Mouse (Mus musculus) forebrain, embryonic 15.5 days (tissue): ENCODE measurements around the gene Kcnq1. TPM values are rescaled to one million over a fixed set of nuclear protein-coding genes. Genes with fewer than 3 reads are reported as not detected.
A peak's percentile ranks its signal among the peaks of the same experiment; 100 is the strongest.

Experiments used
- ATAC-seq: fragments of 200-750 bp; cut with Nextera tagmentation; replicated peaks from 2 replicates; pipeline ENCODE4 v1.8.0; 2017; ENCODE audit warnings: mild to moderate bottlenecking, moderate TSS enrichment, moderate library complexity
- H3K27ac ChIP-seq: fragments of 300-500 bp; sonication (generic); replicated peaks from 2 replicates; pipeline ENCODE4 v1.5.1; 2015; ENCODE audit warnings: mild to moderate bottlenecking, inconsistent platforms
- H3K27me3 ChIP-seq: fragments of 300-500 bp; sonication (generic); 2 replicates; pipeline ENCODE4 v1.6.1; 2015; ENCODE audit warnings: inconsistent platforms
- H3K36me3 ChIP-seq: fragments of 300-500 bp; sonication (generic); 2 replicates; pipeline ENCODE4 v1.6.1; 2015; ENCODE audit warnings: mild to moderate bottlenecking, inconsistent platforms
- H3K4me1 ChIP-seq: fragments of 300-500 bp; sonication (generic); 2 replicates; pipeline ENCODE4 v1.6.1; 2015; ENCODE audit warnings: inconsistent platforms
- H3K4me2 ChIP-seq: fragments of 300-500 bp; sonication (generic); replicated peaks from 2 replicates; pipeline ENCODE4 v1.6.1; 2015; ENCODE audit warnings: mild to moderate bottlenecking, inconsistent platforms
- H3K4me3 ChIP-seq: fragments of 300-500 bp; sonication (generic); 2 replicates; pipeline ENCODE4 v1.5.1; 2015; ENCODE audit warnings: mild to moderate bottlenecking, inconsistent platforms
- H3K9ac ChIP-seq: fragments of 300-500 bp; sonication (generic); replicated peaks from 2 replicates; pipeline ENCODE4 v1.6.1; 2015; ENCODE audit warnings: mild to moderate bottlenecking, inconsistent platforms
- H3K9me3 ChIP-seq: fragments of 300-500 bp; sonication (generic); 2 replicates; pipeline ENCODE4 v1.6.1; 2016; ENCODE audit warnings: inconsistent platforms
- WGBS: fragments of 180-500 bp; shearing (Covaris S2); methylation state at CpG from one replicate; pipeline ENCODE4 v1.1.7; 2015; ENCODE audit warnings: mixed read lengths; 5-methylcytosine and 5-hydroxymethylcytosine counted together
- polyA plus RNA-seq: library from polyadenylated mRNA; unstranded; fragments of >200 nt; fragmentation: Nextera tagmentation; extraction: Ambion mirVana; gene quantifications from 2 replicates; pipeline ENCODE4 v1.2.1, GENCODE M21; 2015

Kcnq1 gene
- polyA plus RNA-seq, 1 experiment from 2014 or later: 0.81 TPM

DNA sequence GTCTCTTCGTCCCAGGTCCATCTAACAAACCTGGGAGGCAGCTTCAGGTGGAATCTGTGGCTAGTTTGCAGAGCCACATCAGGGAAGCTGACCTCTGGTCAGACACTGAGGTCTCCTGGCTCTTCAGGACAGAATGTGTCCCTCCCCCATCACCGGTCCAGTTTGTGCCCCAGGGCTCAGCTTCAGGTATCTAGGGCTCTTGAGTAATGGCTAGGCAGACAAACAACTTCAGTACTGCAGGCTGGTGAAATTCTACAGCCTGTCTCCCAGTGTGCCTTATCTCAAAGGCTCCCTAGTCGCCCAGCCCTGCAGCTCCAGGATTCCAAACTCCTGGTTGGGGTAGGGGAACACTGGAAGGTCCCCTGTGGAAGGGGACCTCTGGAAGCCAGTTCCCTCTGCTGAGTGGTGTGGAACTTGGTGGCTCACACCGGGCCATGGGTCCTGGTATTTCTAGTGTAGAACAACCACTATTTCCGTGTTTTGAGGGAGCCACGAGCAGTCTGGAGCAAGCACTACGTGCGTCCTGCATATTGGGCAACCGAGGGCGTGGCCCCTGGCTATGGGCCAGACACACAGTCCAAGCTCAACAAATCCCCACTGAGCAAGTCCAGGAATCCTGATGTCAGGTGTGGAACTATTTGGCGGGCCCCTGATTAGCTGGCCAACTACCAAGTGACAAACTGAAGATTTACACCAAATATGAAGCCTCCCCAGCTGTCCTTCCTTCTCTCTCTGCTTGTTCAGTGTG lies 207.6 kb downstream of the Kcnq1 start:
- Histone ChIP-seq H3K27me3 (no peaks in the 10 kb centered on the region), H3K36me3 (no peaks in the 10 kb centered on the region), H3K4me3 (no peak overlapping the region), H3K4me1 (no peaks in the 10 kb centered on the region), H3K9me3 (no peaks in the 10 kb centered on the region), H3K4me2 (no peak overlapping the region), H3K9ac (no peak overlapping the region), H3K27ac (no peak overlapping the region)
- 80% methylated on average over 11 of the region's 11 CpGs for WGBS
- ATAC-seq: no peak

DNA sequence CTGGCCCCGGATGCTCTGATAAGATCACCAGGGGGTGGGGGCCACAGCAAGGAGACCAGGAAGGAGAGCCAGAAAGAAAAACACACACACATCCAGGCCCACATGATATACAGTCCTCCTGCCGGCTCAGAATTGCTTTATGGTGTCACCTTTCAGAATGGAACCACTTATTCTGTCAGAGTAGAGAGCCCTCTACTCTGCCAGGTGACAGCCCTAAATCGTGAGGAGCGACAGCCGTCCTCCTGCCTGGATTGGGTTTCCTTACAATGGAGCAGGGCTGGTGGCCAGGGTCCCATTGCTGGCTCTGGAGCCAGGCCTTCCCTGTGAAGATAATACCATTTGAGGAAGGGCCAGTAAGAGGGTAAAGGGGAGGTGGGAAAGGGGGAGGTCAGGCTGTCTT lies 212.3 kb downstream of the Kcnq1 start:
- no peaks in the 10 kb centered on the region for H3K36me3 ChIP-seq
- no peaks in the 10 kb centered on the region for H3K4me1 ChIP-seq
- H3K9me3 ChIP-seq: no peaks in the 10 kb centered on the region
- H3K27ac ChIP-seq: no peak overlapping the region
- no peak for ATAC-seq
- H3K4me2 ChIP-seq: no peak overlapping the region
- no peak overlapping the region for H3K4me3 ChIP-seq
- WGBS: 84% methylated on average over 5 of the region's 5 CpGs
- no peak overlapping the region for H3K9ac ChIP-seq
- H3K27me3 ChIP-seq: 0 out of 2 replicates have a peak, but pooled peaks cover 3% of the 10 kb centered on the region

DNA sequence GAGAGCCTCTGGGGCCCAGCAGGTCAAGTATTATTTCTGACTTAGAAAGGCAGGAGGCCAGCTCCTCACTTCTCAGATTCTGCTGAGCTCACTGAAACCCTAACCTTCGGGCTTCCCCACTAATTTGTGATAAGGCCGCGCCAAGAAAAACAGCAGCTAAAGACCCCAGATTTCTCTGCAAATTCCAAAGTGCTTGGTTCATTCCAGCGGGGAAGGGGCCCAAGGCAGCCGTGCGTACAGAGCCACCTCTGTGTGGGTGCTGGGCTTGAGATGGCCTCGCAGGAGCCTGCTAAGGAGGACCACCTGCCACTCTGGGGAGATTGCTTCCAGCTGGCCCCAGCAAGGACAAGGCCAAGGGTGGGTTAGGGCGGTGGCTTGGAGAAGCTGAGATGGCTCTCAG lies 214.2 kb downstream of the Kcnq1 start:
- Histone ChIP-seq H3K4me2 (no peak overlapping the region), H3K36me3 (no peaks in the 10 kb centered on the region), H3K27me3 (peaks cover 3% of the 10 kb centered on the region; the same call in 1 of the 2 replicates), H3K4me3 (no peak overlapping the region), H3K27ac (no peak overlapping the region), H3K9ac (no peak overlapping the region), H3K4me1 (no peaks in the 10 kb centered on the region), H3K9me3 (no peaks in the 10 kb centered on the region)
- 83% methylated on average over 8 of the region's 8 CpGs for WGBS
- no peak for ATAC-seq

DNA sequence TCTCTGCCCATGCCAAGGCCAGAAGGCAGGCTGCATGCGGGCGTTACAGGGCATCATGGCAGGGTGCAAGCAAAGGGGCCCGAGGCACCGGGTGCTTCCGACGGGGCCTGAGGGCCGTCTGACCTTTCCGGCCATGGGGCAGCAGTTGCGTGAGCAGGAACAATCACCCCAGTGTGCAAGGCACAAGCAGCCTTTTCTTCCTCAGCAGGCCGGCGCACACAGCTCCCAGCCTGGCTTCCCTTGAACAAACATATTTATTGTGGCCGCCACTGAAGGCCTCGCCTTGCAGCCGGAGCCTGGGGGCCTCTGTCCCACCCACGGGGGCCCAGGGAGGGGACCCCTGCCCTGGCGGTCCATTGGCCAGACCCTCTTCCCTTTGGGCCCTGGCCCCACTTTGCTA lies 218.9 kb downstream of the Kcnq1 start:
- H3K4me1 ChIP-seq: no peaks in the 10 kb centered on the region
- H3K9ac ChIP-seq: no peak overlapping the region
- no peaks in the 10 kb centered on the region for H3K36me3 ChIP-seq
- no peak overlapping the region for H3K27ac ChIP-seq
- no peak for ATAC-seq
- no peak overlapping the region for H3K4me3 ChIP-seq
- no peaks in the 10 kb centered on the region for H3K9me3 ChIP-seq
- peaks cover 10% of the 10 kb centered on the region; the same call in 1 of the 2 replicates for H3K27me3 ChIP-seq
- WGBS: 57% methylated on average over 16 of the region's 16 CpGs
- no peak overlapping the region for H3K4me2 ChIP-seq

DNA sequence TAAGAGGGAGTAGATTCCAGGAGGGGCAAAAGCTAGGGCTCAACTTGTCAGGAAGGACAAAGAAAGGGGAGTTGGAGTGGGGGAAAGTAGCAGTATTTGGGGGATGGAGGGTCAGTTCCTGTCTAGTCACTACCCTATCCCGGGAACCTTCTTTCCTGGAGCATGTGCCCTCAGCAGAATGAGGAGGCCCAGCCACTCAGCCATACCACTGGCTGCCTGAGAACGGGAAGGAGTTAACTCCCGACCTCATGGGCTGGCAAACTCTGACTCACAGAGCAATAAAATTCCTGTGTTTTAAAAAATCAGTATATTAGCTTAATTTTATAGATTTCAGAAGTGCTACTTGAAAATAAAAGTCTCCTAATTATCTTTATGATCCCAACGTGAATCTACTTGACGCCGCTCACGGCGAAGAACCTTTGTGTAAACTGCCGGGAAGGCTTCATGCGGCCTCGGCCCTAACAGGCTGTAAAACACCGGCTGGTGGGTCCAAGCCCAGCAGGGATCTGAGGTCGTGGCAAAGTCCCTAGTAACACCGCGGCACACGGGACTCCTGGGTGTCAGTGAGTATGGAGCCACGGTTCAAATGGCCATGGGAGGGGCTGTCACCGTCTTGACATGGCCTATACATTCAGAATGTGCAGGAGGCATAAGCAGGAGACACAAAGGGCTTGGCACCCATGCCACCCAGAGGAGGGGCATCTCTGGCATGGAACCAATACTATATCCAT lies 222.2 kb downstream of the Kcnq1 start:
- WGBS: 72% methylated on average over 18 of the region's 18 CpGs
- Histone ChIP-seq H3K4me1 (no peaks in the 10 kb centered on the region), H3K27me3 (peaks cover 27% of the 10 kb centered on the region), H3K4me3 (no peak overlapping the region), H3K9ac (no peak overlapping the region), H3K36me3 (no peaks in the 10 kb centered on the region), H3K9me3 (no peaks in the 10 kb centered on the region), H3K4me2 (no peak overlapping the region), H3K27ac (no peak overlapping the region)
- ATAC-seq: no peak

DNA sequence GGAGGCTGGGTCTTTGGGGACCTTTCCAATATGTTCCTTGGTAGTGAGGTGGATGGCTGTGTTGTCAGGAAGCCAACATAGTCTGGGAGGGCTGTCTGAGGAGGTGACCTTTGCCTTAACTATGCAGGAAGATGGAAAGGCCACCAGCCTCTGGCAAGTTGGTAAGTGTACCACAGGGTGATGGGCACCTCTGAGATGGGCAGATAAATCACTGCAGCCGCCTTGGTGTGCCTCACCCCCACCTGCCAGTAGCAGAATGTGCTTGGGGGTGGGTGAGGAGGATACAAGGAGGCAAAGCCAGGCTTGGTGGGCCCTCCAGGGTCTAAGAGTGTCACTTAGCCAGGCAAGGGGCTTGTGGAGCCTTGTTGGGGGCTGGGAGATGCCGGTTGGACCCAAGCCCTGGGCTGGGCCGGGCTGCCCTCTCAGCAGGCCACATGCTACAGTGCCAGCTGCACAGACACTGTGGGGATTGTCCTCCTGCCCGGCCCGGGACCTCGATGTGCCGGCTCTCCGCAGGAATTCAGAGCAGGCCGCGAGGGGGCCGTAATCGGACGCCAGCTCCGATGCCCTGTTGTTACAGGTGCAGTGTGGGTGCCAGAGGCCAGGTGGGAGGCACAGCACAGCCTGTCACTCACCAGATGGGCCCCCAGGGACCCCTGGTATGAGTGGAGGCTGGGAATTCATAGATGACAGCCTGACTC lies 223.1 kb downstream of the Kcnq1 start:
- no peak overlapping the region for H3K4me3 ChIP-seq
- H3K9ac ChIP-seq: no peak overlapping the region
- ATAC-seq: no peak
- H3K4me1 ChIP-seq: no peaks in the 10 kb centered on the region
- H3K27me3 ChIP-seq: peaks cover 36% of the 10 kb centered on the region
- no peak overlapping the region for H3K4me2 ChIP-seq
- H3K9me3 ChIP-seq: no peaks in the 10 kb centered on the region
- H3K36me3 ChIP-seq: no peaks in the 10 kb centered on the region
- 73% methylated on average over 14 of the region's 14 CpGs for WGBS
- H3K27ac ChIP-seq: no peak overlapping the region

DNA sequence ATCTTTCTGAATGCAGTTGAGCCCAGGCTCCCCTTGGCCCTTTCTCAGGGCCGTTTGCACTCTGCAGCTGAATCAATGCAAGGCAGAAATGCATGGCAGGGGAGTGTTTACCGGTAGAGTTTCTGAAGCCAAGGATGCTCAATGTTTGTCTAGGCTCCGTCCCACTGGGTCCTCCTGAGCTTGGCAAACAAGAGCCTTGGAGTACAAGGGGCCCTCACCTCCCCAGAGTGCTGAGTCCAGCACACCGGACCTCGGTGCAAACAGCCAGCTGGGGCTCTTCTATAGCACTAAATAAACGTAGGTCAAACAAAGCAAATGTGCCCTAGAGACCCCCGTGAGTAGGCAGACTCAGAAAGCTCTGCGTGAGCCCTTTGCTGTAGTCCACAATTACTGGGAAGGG lies 226.9 kb downstream of the Kcnq1 start:
- H3K27me3 ChIP-seq: peaks cover 59% of the 10 kb centered on the region
- H3K9me3 ChIP-seq: no peaks in the 10 kb centered on the region; the same call in 1 of the 2 replicates
- WGBS: 65% methylated on average over 8 of the region's 8 CpGs

DNA sequence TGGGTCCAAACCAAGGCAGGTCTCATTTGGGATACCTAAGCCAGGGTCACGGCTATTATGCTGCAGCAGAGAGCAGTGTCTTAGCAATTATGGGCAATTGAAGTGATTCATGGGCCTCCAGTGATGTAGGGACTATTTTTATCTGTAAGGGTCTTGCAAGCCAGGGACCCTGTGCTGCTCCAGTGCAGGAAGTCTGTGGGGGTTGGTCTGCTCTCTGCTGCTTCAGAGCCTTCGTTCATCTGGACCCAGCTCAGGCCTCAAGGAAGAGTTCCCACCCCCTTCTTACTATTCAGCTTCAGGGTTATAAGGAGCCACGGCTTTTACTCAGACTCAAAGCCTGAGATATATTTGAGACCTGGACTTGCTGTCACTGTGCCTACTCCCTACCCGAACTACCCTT lies 227.4 kb downstream of the Kcnq1 start:
- no peaks in the 10 kb centered on the region for H3K4me1 ChIP-seq
- peaks cover 59% of the 10 kb centered on the region for H3K27me3 ChIP-seq
- H3K9ac ChIP-seq: no peak overlapping the region
- no peak overlapping the region for H3K27ac ChIP-seq
- 73% methylated on average over 4 of the region's 4 CpGs for WGBS
- no peak for ATAC-seq
- no peak overlapping the region for H3K4me2 ChIP-seq
- no peak overlapping the region for H3K4me3 ChIP-seq
- no peaks in the 10 kb centered on the region for H3K36me3 ChIP-seq
- H3K9me3 ChIP-seq: no peaks in the 10 kb centered on the region; the same call in 1 of the 2 replicates

More for the DNA sequence above, 226.9 kb downstream of the Kcnq1 start:
- H3K9ac ChIP-seq: no peak overlapping the region
- H3K27ac ChIP-seq: no peak overlapping the region
- no peak overlapping the region for H3K4me2 ChIP-seq
- no peaks in the 10 kb centered on the region for H3K4me1 ChIP-seq
- ATAC-seq: no peak
- no peak overlapping the region for H3K4me3 ChIP-seq
- no peaks in the 10 kb centered on the region for H3K36me3 ChIP-seq

DNA sequence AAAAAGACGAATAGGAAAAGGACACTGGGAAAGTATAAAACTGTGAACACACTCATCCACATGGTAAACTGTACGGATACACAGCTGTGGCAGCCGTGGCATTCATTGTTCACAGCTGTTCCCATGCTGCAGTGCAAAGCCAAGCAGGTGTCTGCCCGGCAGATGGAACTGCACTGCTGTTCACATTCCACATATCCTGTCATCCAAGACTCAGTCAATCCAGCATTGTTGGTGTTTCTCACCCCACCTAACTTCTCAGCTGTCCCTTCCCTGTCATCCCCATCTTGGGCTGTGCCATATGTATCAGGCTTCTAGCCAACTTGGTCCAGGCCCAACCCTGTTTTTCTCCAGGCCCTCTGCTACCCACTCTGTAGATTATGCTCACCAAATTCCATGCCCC lies 232.5 kb downstream of the Kcnq1 start:
- Histone ChIP-seq H3K36me3 (no peaks in the 10 kb centered on the region), H3K27me3 (peaks cover 57% of the 10 kb centered on the region), H3K4me1 (peaks cover 22% of the 10 kb centered on the region), H3K4me2 (no peak overlapping the region), H3K27ac (no peak overlapping the region), H3K9ac (no peak overlapping the region), H3K9me3 (no peaks in the 10 kb centered on the region; the same call in 1 of the 2 replicates), H3K4me3 (no peak overlapping the region)
- WGBS: 68% methylated on average over 4 of the region's 4 CpGs
- no peak for ATAC-seq

DNA sequence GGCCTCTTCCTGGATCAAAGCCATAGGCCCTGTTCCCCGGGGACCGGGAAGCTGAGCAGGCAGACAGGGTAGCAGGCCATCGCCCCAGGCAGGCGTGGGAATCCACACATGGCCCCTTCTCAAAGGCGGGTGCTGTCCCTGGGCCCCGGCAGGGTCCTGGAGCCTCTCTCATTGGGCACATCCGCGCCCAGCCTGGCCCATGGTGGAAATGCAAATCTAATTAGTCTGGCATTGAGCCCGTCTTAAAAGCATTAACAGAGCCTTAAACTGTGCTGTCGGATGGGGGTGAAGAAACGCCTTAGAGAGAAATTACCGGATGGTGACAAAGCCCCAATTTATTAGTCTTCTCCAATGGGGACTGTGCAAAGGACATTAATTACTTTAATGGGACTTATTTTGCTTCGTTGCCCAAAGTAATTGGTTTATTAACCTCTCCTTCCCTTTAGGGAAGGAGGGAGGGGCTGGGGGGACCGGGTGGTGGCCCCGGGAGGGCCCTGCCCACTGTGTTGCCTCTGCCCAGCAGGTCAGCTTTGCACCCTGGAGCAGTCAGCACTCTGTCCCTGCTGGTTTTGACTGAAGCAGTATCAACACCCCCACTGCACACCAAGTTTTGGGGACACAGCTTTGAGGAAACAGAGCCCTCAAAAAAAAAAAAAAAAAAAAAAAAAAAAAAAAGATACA lies 234.6 kb downstream of the Kcnq1 start:
- H3K4me2 ChIP-seq: no peak overlapping the region
- no peak overlapping the region for H3K4me3 ChIP-seq
- H3K27ac ChIP-seq: no peak overlapping the region
- no peaks in the 10 kb centered on the region; the same call in 1 of the 2 replicates for H3K9me3 ChIP-seq
- H3K27me3 ChIP-seq: peaks cover 55% of the 10 kb centered on the region
- ATAC-seq: peak; percentile 93
- 7% methylated on average over 15 of the region's 15 CpGs for WGBS
- peaks cover 28% of the 10 kb centered on the region for H3K4me1 ChIP-seq
- H3K9ac ChIP-seq: no peak overlapping the region
- no peaks in the 10 kb centered on the region for H3K36me3 ChIP-seq

DNA sequence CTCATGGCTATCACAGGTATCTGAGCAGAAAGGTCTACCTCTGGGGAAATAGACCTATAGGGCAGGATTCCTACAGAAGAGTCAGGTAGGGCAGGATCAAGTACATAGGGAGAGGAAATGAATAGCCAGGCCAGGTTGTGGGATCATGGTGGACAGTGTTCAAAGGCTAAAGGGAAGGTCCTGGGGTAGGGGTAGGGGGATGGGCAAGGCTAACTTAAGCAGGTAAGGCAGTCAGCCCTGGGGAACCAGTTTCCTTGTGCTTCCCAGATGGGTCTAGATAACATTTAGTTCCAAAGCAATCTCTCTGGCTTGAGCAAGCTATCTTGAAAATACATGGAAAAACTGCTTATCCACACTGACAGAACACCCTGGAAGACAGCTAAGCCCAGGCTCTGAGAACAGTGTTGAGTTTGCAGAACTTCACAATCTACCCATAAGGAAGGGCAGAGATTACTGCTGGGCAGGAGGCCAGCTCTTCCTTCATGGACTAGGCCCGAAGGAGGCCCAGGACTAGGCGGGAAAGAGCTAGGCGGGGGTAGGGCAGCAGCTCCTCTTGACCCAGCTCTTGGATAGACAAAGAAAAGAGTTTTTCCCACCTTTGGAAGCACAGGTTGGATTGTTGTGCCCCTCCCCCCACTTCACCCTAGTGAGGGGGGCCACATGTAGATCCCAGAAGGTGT lies 235.3 kb downstream of the Kcnq1 start:
- Histone ChIP-seq H3K27ac (no peak overlapping the region), H3K4me1 (peaks cover 28% of the 10 kb centered on the region), H3K27me3 (peaks cover 55% of the 10 kb centered on the region), H3K4me2 (no peak overlapping the region), H3K9me3 (no peaks in the 10 kb centered on the region; the same call in 1 of the 2 replicates), H3K9ac (no peak overlapping the region), H3K4me3 (no peak overlapping the region), H3K36me3 (no peaks in the 10 kb centered on the region)
- ATAC-seq: no peak
- WGBS: 55% methylated on average over 3 of the region's 3 CpGs
